Mouse (Mus musculus) bone marrow, adult 2 months (tissue): ENCODE results near the gene Ipo13. TPM values are rescaled to one million over a fixed set of nuclear protein-coding genes. Genes with fewer than 3 reads are reported as not detected.

Experiments used
- H3K27ac ChIP-seq: fragments of 200-500 bp; 2 replicates; pipeline ENCODE4 v1.5.1; 2012; ENCODE audit warnings: low read depth, mild to moderate bottlenecking, control low read depth, inconsistent platforms, low read length; ENCODE audit not compliant: control insufficient read depth, poor library complexity, insufficient read depth
- H3K4me1 ChIP-seq: fragments of 200-500 bp; 2 replicates; pipeline ENCODE4 v1.6.1; 2011; ENCODE audit warnings: low read length; ENCODE audit not compliant: control insufficient read depth, insufficient read depth
- H3K4me3 ChIP-seq: fragments of 200-500 bp; replicated peaks from 2 replicates; pipeline ENCODE3; 2011; ENCODE audit warnings: mild to moderate bottlenecking, low read depth, low read length, control low read depth; ENCODE audit not compliant: control insufficient read depth
- CTCF ChIP-seq: fragments of 200-500 bp; IDR thresholded peaks from 2 replicates; pipeline ENCODE4 v1.5.1; 2011; ENCODE audit warnings: low read length, control low read depth; ENCODE audit not compliant: control insufficient read depth, insufficient read depth
- POLR2A ChIP-seq: fragments of 200-500 bp; IDR thresholded peaks from 2 replicates; pipeline ENCODE4 v1.6.1; 2011; ENCODE audit warnings: low read depth, mild to moderate bottlenecking, control low read depth, low read length, borderline replicate concordance; ENCODE audit not compliant: control insufficient read depth
- WGBS: fragments of 180-500 bp; shearing (Covaris S2); methylation state at CpG from one replicate; pipeline ENCODE4 v1.1.7; 2018; 5-methylcytosine and 5-hydroxymethylcytosine counted together
- polyA plus RNA-seq: library from polyadenylated mRNA; stranded (reverse); fragments of >200 nt; gene quantifications from 2 replicates; pipeline ENCODE4 v1.2.4, GENCODE M21; 2011; ENCODE audit warnings: low replicate concordance; ENCODE audit not compliant: missing spikeins, insufficient read depth, insufficient read length

Ipo13 gene
- polyA plus RNA-seq, 1 experiment, result 93.1 TPM

GRCm38 (mm10) chr4:117852152-117852868 lies 62.5 kb downstream of the Ipo13 start:
- Histone ChIP-seq H3K27ac (no peak overlapping the region), H3K4me3 (no peak overlapping the region), H3K4me1 (no peaks in the 10 kb centered on the region)
- 89% methylated on average over 10 of the region's 10 CpGs for WGBS
- TF ChIP-seq POLR2A (no peak), CTCF (no peak)

DNA sequence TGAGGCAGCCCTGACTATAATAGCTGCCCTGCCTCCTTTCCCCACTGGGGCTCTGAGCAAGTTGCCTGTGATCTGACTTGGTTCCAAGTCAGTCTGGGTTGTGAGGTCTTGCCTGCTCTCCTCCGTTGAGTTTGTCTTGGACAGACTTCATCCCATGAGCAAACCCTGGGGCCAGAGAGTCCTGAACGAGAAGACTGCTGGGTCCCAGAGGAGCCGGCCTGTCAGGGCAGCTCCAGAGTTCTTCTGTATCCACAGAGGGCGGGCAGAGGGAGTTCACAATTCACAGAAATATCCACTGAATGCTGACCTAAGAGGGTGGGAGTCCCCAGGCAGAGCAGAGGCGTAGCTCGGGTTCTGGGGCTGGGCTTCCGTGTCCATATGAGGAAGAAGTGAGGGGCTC lies 63.9 kb downstream of the Ipo13 start:
- 86% methylated on average over 7 of the region's 7 CpGs for WGBS
- H3K4me1 ChIP-seq, result no peaks in the 10 kb centered on the region
- no peak overlapping the region for H3K27ac ChIP-seq
- no peak for TF ChIP-seq POLR2A
- TF ChIP-seq CTCF, result no peak
- H3K4me3 ChIP-seq, result no peak overlapping the region

DNA sequence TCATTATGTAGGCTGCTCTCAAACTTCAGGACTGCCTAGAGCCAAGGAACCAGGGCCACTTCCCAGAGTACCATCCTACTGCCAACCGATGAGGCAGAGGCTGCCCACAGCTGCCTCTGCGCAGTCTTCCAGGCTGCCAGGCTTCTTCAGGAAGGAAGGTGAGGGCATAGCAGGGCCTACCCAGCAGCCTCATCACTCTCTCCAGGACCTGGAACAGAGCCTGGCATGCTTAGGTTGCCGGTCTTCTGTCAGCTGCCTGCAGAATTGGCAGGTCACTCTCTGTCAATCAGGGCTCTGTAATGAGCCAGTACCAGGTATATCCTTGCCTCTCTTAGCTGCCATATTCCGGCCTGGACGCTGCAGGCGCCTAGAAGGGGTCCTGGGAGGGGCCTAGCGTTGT lies 64.6 kb downstream of the Ipo13 start:
- TF ChIP-seq POLR2A, result no peak
- Histone ChIP-seq H3K27ac (no peak overlapping the region), H3K4me3 (no peak overlapping the region), H3K4me1 (no peaks in the 10 kb centered on the region)
- 85% methylated on average over 7 of the region's 7 CpGs for WGBS

- H3K4me3 ChIP-seq, result no peak overlapping the region
- 91% methylated on average over 5 of the region's 5 CpGs for WGBS
- H3K4me1 ChIP-seq, result no peaks in the 10 kb centered on the region
- TF ChIP-seq CTCF (no peak), POLR2A (no peak)
- H3K27ac ChIP-seq, result no peak overlapping the region
Observed at GRCm38 (mm10) chr4:117849506-117849905, 65.3 kb downstream of the Ipo13 start.

- Histone ChIP-seq H3K27ac (no peak overlapping the region), H3K4me3 (no peak overlapping the region), H3K4me1 (no peaks in the 10 kb centered on the region)
- 89% methylated on average over 17 of the region's 17 CpGs for WGBS
- no peak for TF ChIP-seq CTCF
- no peak for TF ChIP-seq POLR2A
Observed at GRCm38 (mm10) chr4:117849063-117849462, 65.7 kb downstream of the Ipo13 start.

- WGBS, result 91% methylated on average over 2 of the region's 2 CpGs
- Histone ChIP-seq H3K4me1 (no peaks in the 10 kb centered on the region), H3K27ac (no peak overlapping the region), H3K4me3 (no peak overlapping the region)
- TF ChIP-seq CTCF (no peak), POLR2A (no peak)
Observed at GRCm38 (mm10) chr4:117847011-117847410, 67.8 kb downstream of the Ipo13 start.

DNA sequence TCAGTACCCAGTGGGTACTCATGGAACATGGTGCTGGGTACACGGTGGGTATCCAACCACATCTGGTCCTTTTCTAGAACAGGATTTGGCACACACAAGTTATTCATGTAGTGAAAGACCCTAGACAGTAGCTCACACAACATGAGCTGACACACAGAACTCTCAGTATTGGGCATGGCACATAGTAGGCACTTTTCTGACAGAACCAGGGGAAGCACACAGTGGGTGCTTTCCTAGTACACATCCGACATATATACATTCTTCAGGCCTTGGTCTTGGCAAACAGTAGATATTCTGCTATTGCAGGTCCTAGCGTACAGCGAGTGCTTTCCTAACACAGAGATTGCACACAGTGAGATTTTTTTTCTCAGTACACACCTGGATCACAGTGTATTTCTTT lies 68.5 kb downstream of the Ipo13 start:
- Histone ChIP-seq H3K4me1 (no peaks in the 10 kb centered on the region), H3K4me3 (no peak overlapping the region), H3K27ac (no peak overlapping the region)
- 94% methylated on average over 4 of the region's 4 CpGs for WGBS
- TF ChIP-seq POLR2A (no peak), CTCF (no peak)

DNA sequence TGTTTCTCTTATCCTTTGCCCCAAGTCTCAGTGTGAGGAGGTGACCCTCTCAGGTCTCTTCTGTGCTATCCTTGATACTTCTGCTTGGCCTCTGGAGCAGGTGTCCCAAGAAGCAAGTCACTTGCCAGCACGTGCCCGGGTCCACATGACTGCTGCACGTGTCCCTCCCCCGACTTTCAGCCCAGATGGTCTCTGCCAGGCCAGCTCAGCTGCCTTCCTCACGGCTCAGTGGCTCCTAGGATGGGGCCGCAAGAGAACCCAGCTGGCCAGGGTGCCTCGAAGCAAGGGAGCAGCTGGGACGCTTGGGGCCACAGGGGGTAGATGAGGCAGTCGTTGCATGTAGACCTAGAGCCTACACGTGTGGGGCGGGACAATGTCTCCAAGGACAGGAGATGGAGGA lies 69.5 kb downstream of the Ipo13 start:
- 86% methylated on average over 11 of the region's 11 CpGs for WGBS
- TF ChIP-seq CTCF (no peak), POLR2A (no peak)
- H3K4me3 ChIP-seq, result no peak overlapping the region

More for the DNA sequence above, 69.5 kb downstream of the Ipo13 start:
- no peak overlapping the region; the same call in 1 of the 2 replicates for H3K27ac ChIP-seq
- H3K4me1 ChIP-seq, result no peaks in the 10 kb centered on the region

Other genes with a start within 250 kb of the Ipo13 start
- gene Dmap1, start 232.7 kb downstream of the Ipo13 start, polyA plus RNA-seq, result 18.0 and 29.7 TPM in 2 replicates
- gene Gm12845, start 190.6 kb downstream of the Ipo13 start, polyA plus RNA-seq, result not detected in 2 replicates
- gene Klf17, start 149.4 kb downstream of the Ipo13 start, polyA plus RNA-seq, result not detected in 2 replicates
- 87.0 and 92.4 TPM in 2 replicates for gene Slc6a9, start 80.5 kb downstream of the Ipo13 start, polyA plus RNA-seq
- 1.1 TPM in 1 of 2 replicates, not detected in the other for gene Ccdc24, start 42.4 kb downstream of the Ipo13 start, polyA plus RNA-seq
- gene B4galt2, start 31.5 kb downstream of the Ipo13 start, polyA plus RNA-seq, result 1.6 and 2.4 TPM in 2 replicates
- 227 and 442 TPM in 2 replicates for gene Atp6v0b, start 27.7 kb downstream of the Ipo13 start, polyA plus RNA-seq
- gene Dph2, start 23.0 kb downstream of the Ipo13 start, polyA plus RNA-seq, result 4.7 and 7.0 TPM in 2 replicates
- 4.0 and 5.4 TPM in 2 replicates for gene Artn, start 14.8 kb upstream of the Ipo13 start, polyA plus RNA-seq
- 5.9 and 6.8 TPM in 2 replicates for gene St3gal3, start 219.9 kb upstream of the Ipo13 start, polyA plus RNA-seq